Mouse (Mus musculus) monocyte, adult 2 months (primary cell): Measurements from ENCODE around the gene Amz2.
"Not testable (repeated sequence)": the region's sequence is repeated elsewhere in the genome, so short reads cannot be mapped to it uniquely, and the experiment has no call there.

ENCODE experiments used
- DNase-seq, 2 experiments: peaks; one replicate each; pipeline ENCODE4 v3.0.0; 2022; ENCODE audit warnings: low spot score in 2 of 2, low read depth in 1 of 2

Gene Amz2

DNA sequence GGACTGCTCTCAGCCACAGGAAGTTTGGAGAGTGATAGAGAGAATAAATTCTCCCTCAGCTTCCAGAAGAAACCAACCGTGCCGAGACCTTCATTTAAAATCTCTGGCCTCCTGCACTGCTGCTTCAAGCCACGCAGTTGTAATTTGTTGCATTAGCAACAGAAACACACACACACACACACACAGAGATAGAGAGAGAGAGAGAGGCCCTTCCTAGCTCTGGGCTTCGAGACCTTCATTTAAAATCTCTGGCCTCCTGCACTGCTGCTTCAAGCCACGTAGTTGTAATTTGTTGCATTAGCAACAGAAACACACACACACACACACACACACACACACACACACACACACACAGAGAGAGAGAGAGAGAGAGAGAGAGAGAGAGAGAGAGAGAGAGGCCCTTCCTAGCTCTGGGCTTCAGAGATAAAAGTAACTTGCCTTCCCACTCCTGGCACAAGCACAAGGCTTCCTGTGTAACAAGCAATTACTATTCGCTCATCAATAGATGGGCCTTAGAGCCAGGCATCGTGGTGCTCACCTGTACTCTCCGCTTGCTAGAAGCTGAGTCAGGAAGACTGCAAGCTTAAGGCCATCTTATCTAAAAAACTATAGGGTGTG, 67.2 kb downstream of the Amz2 start:
- not testable (repeated sequence) for DNase-seq

DNA sequence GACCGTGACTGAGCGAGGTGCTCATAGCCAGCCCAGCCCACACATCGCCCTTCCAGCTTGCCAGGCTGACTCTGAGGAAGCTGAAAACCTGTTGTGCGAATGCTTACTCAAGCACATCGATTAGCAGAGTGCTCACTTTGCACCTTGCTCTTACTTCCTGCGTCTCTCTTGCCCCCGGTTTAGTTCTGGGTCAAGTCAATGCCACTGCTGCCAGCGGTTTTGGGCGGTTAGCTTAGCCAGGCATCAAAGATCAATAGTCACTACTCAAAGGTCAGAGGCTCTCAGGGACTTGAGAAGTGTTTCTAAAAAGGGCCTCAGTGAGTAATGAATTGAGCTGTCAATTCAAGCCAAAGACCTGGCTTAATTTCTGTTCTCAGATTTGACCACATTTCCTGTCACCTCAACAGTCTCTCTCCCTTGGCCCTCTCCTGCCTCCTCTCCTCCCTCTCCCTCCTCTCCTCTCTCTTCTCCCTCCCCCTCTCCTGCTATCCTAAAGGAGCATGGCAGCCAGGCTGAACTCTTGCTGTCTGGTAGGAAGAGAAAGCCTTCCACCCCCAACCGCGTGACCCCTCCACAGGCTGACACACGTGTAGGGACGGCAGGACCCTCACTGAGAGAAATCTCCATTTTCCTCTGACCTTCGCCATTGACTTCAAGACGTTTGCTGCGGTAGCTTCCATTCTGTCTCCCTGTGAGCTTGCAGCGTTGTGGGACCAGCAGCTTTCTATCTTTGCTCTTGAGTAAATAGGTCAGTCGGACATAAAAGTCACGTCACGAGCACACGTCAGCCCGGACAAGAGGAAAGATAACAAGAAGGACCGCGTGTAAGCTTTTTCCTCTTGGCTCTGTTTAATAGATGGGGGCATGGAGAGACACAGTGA, 69.4 kb downstream of the Amz2 start:
- no peak for DNase-seq

GRCm38 (mm10) chr11:109495771-109496474, 70.2 kb downstream of the Amz2 start:
- DNase-seq, result no peak

DNA sequence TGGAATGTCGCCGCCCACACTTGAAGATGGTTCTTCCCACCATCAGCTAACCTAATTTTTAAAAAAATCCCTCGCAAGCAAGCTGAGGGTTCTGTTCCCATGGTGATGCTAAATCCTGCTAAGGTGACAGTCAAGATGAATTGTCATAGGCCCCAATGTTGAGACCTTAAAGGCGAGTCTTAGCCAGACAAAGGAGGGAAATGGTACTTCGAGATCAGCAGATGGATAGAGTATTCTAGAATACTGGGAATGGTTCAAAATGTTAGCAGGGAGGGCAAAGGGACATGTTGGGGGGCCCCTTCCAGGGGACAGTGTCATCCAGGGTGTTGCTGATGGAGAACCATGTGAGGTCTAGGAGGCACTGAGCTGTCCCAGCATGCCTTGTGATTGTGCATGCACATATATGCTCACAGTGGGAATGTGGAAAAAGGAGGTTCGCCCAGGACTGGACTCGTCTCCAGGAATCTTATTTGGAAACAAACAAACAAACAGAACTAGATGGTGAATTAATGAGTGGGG, 70.8 kb downstream of the Amz2 start:
- no peak for DNase-seq

DNA sequence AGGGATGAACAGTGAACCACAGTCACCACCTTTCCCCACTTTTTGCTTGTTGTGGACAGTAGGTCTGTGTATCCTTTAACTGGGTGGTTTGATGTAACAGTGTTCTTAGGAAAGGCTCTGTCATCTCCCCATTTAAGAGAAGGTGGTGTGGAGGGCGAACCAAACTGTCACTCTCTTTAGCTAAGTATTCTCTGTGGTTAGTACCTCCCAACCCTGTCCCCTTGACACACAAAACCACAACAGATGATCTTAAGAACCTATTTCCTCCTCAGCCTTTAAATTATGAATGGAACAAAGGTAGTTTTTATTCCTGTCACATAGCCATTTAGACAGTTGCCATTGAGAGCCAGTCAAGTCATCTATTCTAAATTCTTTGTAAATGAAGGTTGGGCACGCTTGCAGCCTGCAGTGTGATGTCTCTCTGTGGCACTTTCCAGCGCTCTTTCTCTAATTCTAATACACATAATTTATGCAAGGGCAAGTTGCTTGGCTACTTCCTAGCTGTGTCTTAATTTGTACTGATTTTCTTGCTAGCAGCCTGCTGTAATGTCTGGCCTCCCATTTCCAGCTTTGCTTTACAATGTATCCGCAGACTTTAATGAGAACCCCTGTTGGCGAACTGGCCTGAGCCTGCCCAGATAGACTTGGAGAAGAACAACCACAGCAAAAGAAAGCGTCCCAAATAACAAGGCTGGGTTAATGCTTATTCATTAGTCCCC, 71.4 kb downstream of the Amz2 start:
- no peak for DNase-seq

DNA sequence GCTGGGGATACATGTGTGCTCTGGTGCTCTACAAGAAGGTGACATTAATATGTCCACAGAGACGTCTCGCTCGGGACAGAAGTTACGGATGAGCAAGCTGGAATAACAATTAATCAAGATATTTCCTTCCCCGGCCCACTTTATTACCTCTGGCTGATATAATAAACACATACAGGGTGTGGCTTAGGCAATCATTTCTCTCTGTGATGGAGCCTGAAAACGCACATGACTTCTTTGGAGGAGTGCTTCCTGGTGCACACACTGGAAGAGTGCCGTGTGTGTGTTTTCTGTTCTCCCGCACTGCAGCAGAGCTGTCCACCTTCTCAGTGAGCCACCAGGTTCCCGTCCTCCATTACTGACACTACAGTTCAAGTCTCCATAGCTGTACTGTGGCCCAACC, 72.2 kb downstream of the Amz2 start:
- DNase-seq, result no peak

GRCm38 (mm10) chr11:109500206-109500605, 74.5 kb downstream of the Amz2 start:
- no peak for DNase-seq
